Mouse (Mus musculus) liver, adult 2 months (tissue): ENCODE data around the gene Galt. TPM values are rescaled to one million over a fixed set of nuclear protein-coding genes. Genes with fewer than 3 reads are reported as not detected.

ENCODE experiments used
- DNase-seq: peaks from one replicate; pipeline ENCODE4 v3.0.0-alpha.2; 2011; ENCODE audit warnings: low read depth, low spot score; ENCODE audit errors: extremely low read depth
- H3K27ac ChIP-seq: fragments of 200-500 bp; replicated peaks from 2 replicates; pipeline ENCODE4 v1.5.1; 2012; ENCODE audit warnings: low read depth, mild to moderate bottlenecking, control low read depth, inconsistent platforms, low read length; ENCODE audit not compliant: insufficient read depth
- H3K27me3 ChIP-seq: fragments of 200-500 bp; 2 replicates; pipeline ENCODE4 v1.6.1; 2012; ENCODE audit warnings: mild to moderate bottlenecking, moderate library complexity, low read length, inconsistent platforms; ENCODE audit not compliant: control insufficient read depth, insufficient read depth
- H3K36me3 ChIP-seq: fragments of 200-500 bp; 2 replicates; pipeline ENCODE4 v1.6.1; 2012; ENCODE audit warnings: low read length, inconsistent platforms; ENCODE audit not compliant: control insufficient read depth, insufficient read depth
- H3K4me1 ChIP-seq: fragments of 200-500 bp; 2 replicates; pipeline ENCODE4 v1.6.1; 2011; ENCODE audit warnings: low read length; ENCODE audit not compliant: control insufficient read depth, insufficient read depth
- H3K4me3 ChIP-seq: fragments of 200-500 bp; 2 replicates; pipeline ENCODE4 v1.5.1; 2011; ENCODE audit warnings: low read depth, mild to moderate bottlenecking, control low read depth, low read length, moderate library complexity; ENCODE audit not compliant: insufficient read depth
- H3K79me2 ChIP-seq: fragments of 200-500 bp; 2 replicates; pipeline ENCODE4 v1.6.1; 2012; ENCODE audit warnings: inconsistent platforms, mild to moderate bottlenecking, low read length, moderate library complexity; ENCODE audit not compliant: control insufficient read depth, insufficient read depth
- H3K9ac ChIP-seq: fragments of 200-500 bp; 2 replicates; pipeline ENCODE4 v1.6.1; 2012; ENCODE audit warnings: low read depth, mild to moderate bottlenecking, control low read depth, inconsistent platforms, low read length
- CTCF ChIP-seq: fragments of 200-500 bp; IDR thresholded peaks from 2 replicates; pipeline ENCODE4 v1.5.1; 2011; ENCODE audit warnings: low read depth, low read length, control low read depth
- POLR2A ChIP-seq: fragments of 200-500 bp; IDR thresholded peaks from 2 replicates; pipeline ENCODE4 v1.6.1; 2011; ENCODE audit warnings: low read length, control low read depth; ENCODE audit not compliant: insufficient read depth; ENCODE audit errors: extremely low read depth
- WGBS: fragments of 180-500 bp; shearing (Covaris S2); methylation state at CpG from one replicate; pipeline ENCODE4 v1.1.7; 2018; 5-methylcytosine and 5-hydroxymethylcytosine counted together
- polyA plus RNA-seq: library from polyadenylated mRNA; depleted of rRNA; stranded (reverse); fragments of >200 nt; gene quantifications from 2 replicates; pipeline ENCODE4 v1.2.3, GENCODE M21; 2012
- total RNA-seq: library from RNA; depleted of rRNA; stranded (reverse); fragments of >200 nt; gene quantifications from 2 replicates; pipeline ENCODE4 v1.2.3, GENCODE M21; 2014

The Galt gene
- total and polyA plus RNA-seq, 2 experiments = 52.4 to 204 TPM

GRCm38 (mm10) chr4:41711705-41712375 is 43.2 kb upstream of the Galt start:
- 50% methylated on average over 16 of the region's 16 CpGs for WGBS
- TF ChIP-seq POLR2A = no peak
- no peak for TF ChIP-seq CTCF
- Histone ChIP-seq H3K79me2 (peaks cover 2% of the 10 kb centered on the region; the same call in 1 of the 2 replicates), H3K4me1 (peaks cover 10% of the 10 kb centered on the region), H3K36me3 (no peaks in the 10 kb centered on the region), H3K27me3 (no peaks in the 10 kb centered on the region), H3K4me3 (peak overlapping the region; percentile 34; the same call in 1 of the 2 replicates), H3K9ac (peak overlapping the region; percentile 76), H3K27ac (no peak overlapping the region)
- peak; percentile 28 for DNase-seq

GRCm38 (mm10) chr4:41712421-41713196 is 42.4 kb upstream of the Galt start:
- Histone ChIP-seq H3K79me2 (peaks cover 2% of the 10 kb centered on the region; the same call in 1 of the 2 replicates), H3K4me1 (peaks cover 10% of the 10 kb centered on the region), H3K9ac (peak overlapping the region; percentile 76), H3K36me3 (no peaks in the 10 kb centered on the region), H3K27me3 (no peaks in the 10 kb centered on the region), H3K4me3 (peak overlapping the region; percentile 70), H3K27ac (peak overlapping the region; percentile 47)
- no peak for DNase-seq
- WGBS = 30% methylated on average over 31 of the region's 31 CpGs
- TF ChIP-seq POLR2A = no peak
- no peak for TF ChIP-seq CTCF

GRCm38 (mm10) chr4:41713197-41714067 is 41.6 kb upstream of the Galt start, which contains the start of gene Rpp25l:
Gene Rpp25l, minus strand, starts transcription at chr4:41713534.
- under 1% methylated on average over 61 of the region's 61 CpGs for WGBS
- DNase-seq = peak; percentile 37

GRCm38 (mm10) chr4:41714276-41714675 is 40.8 kb upstream of the Galt start:
- 22% methylated on average over 8 of the region's 8 CpGs for WGBS
- TF ChIP-seq CTCF (peak; percentile 84), POLR2A (no peak)
- Histone ChIP-seq H3K79me2 (peaks cover 2% of the 10 kb centered on the region; the same call in 1 of the 2 replicates), H3K9ac (no peak overlapping the region), H3K27ac (no peak overlapping the region), H3K27me3 (no peaks in the 10 kb centered on the region), H3K4me3 (no peak overlapping the region), H3K36me3 (peaks cover 6% of the 10 kb centered on the region), H3K4me1 (peaks cover 10% of the 10 kb centered on the region)
- DNase-seq = peak; percentile 57

More at GRCm38 (mm10) chr4:41713197-41714067, 41.6 kb upstream of the Galt start, which contains the start of gene Rpp25l:
- peaks cover 10% of the 10 kb centered on the region for H3K4me1 ChIP-seq
- peaks cover 2% of the 10 kb centered on the region; the same call in 1 of the 2 replicates for H3K79me2 ChIP-seq
- peak within 1 kb of the TSS; percentile 47 for H3K27ac ChIP-seq
- no peaks in the 10 kb centered on the region for H3K36me3 ChIP-seq
- H3K9ac ChIP-seq = peak within 1 kb of the TSS; percentile 76
- H3K4me3 ChIP-seq = peak within 1 kb of the TSS; percentile 70
- H3K27me3 ChIP-seq = no peaks in the 10 kb centered on the region
- TF ChIP-seq CTCF (peak; percentile 39), POLR2A (peak; percentile 60; the same call in 1 of the 2 replicates)

GRCm38 (mm10) chr4:41715082-41715481 is 39.9 kb upstream of the Galt start:
- DNase-seq = no peak
- TF ChIP-seq CTCF = no peak
- TF ChIP-seq POLR2A = no peak
- 77% methylated on average over 8 of the region's 8 CpGs for WGBS
- peaks cover 8% of the 10 kb centered on the region for H3K36me3 ChIP-seq
- peaks cover 2% of the 10 kb centered on the region; the same call in 1 of the 2 replicates for H3K79me2 ChIP-seq
- H3K9ac ChIP-seq = no peak overlapping the region
- peaks cover 10% of the 10 kb centered on the region for H3K4me1 ChIP-seq
- H3K4me3 ChIP-seq = no peak overlapping the region
- no peaks in the 10 kb centered on the region for H3K27me3 ChIP-seq
- H3K27ac ChIP-seq = no peak overlapping the region
